Mouse (Mus musculus): ENCODE data around the gene Map4. TPM values are rescaled to one million over a fixed set of nuclear protein-coding genes. Genes with fewer than 3 reads are reported as not detected.

The Map4 gene
- polyA plus RNA-seq, 1 experiment from 2014 or later = 25.4 TPM

GRCm38 (mm10) chr9:110062405-110062804 lies 131.1 kb downstream of the Map4 start:
- no peak for TF ChIP-seq CTCF (IDR thresholded peaks at IDR 0.05; ENCODE audit: low read depth)
- TF ChIP-seq EP300 (optimal IDR thresholded peaks at IDR 0.05) = no peak
- Histone ChIP-seq H3K36me3 (ENCODE audit: control insufficient read depth, insufficient read depth, low read length) (peaks cover 2% of the 10 kb centered on the region; the same call in 1 of the 2 replicates), H3K4me3 (ENCODE audit: low read depth, low read length) (no peak overlapping the region), H3K27ac (replicated peaks) (no peak overlapping the region), H3K4me1 (replicated peaks; ENCODE audit: control insufficient read depth, insufficient read depth) (no peaks in the 10 kb centered on the region), H3K9ac (ENCODE audit: low read length) (no peak overlapping the region), H3K27me3 (ENCODE audit: control insufficient read depth, insufficient read depth, low read length) (no peaks in the 10 kb centered on the region), H3K4me2 (replicated peaks; ENCODE audit: low read depth) (no peak overlapping the region), H3K9me3 (ENCODE audit: control insufficient read depth, low read length) (no peaks in the 10 kb centered on the region)
- no peak for ATAC-seq (ENCODE audit: low FRiP score, low TSS enrichment)
- WGBS = 90% methylated on average over 7 of the region's 7 CpGs
- no peak for DNase-seq (ENCODE audit: low spot score)

GRCm38 (mm10) chr9:110062861-110063260 lies 131.6 kb downstream of the Map4 start:
- DNase-seq (ENCODE audit: low spot score) (no peak), ATAC-seq (ENCODE audit: low FRiP score, low TSS enrichment) (no peak)
- H3K36me3 ChIP-seq (ENCODE audit: control insufficient read depth, insufficient read depth, low read length) = peaks cover 2% of the 10 kb centered on the region; the same call in 1 of the 2 replicates
- TF ChIP-seq CTCF (IDR thresholded peaks at IDR 0.05; ENCODE audit: low read depth) = no peak
- TF ChIP-seq EP300 (optimal IDR thresholded peaks at IDR 0.05) = no peak
- H3K4me1 ChIP-seq (replicated peaks; ENCODE audit: control insufficient read depth, insufficient read depth) = no peaks in the 10 kb centered on the region
- H3K4me3 ChIP-seq (ENCODE audit: low read depth, low read length) = no peak overlapping the region
- 87% methylated on average over 6 of the region's 6 CpGs for WGBS
- H3K9me3 ChIP-seq (ENCODE audit: control insufficient read depth, low read length) = no peaks in the 10 kb centered on the region
- H3K27ac ChIP-seq (replicated peaks) = no peak overlapping the region
- H3K27me3 ChIP-seq (ENCODE audit: control insufficient read depth, insufficient read depth, low read length) = no peaks in the 10 kb centered on the region
- H3K4me2 ChIP-seq (replicated peaks; ENCODE audit: low read depth) = no peak overlapping the region
- no peak overlapping the region for H3K9ac ChIP-seq (ENCODE audit: low read length)

GRCm38 (mm10) chr9:110064641-110065040 lies 133.4 kb downstream of the Map4 start:
- no peak for TF ChIP-seq EP300 (optimal IDR thresholded peaks at IDR 0.05)
- TF ChIP-seq CTCF (IDR thresholded peaks at IDR 0.05; ENCODE audit: low read depth) = no peak
- no peak overlapping the region for H3K4me2 ChIP-seq (replicated peaks; ENCODE audit: low read depth)
- H3K9ac ChIP-seq (ENCODE audit: low read length) = no peak overlapping the region
- no peaks in the 10 kb centered on the region for H3K27me3 ChIP-seq (ENCODE audit: control insufficient read depth, insufficient read depth, low read length)
- no peak overlapping the region for H3K27ac ChIP-seq (replicated peaks)
- no peaks in the 10 kb centered on the region for H3K9me3 ChIP-seq (ENCODE audit: control insufficient read depth, low read length)
- ATAC-seq (ENCODE audit: low FRiP score, low TSS enrichment) (no peak), DNase-seq (ENCODE audit: low spot score) (no peak)
- H3K4me1 ChIP-seq (replicated peaks; ENCODE audit: control insufficient read depth, insufficient read depth) = no peaks in the 10 kb centered on the region
- no peak overlapping the region for H3K4me3 ChIP-seq (ENCODE audit: low read depth, low read length)
- peaks cover 11% of the 10 kb centered on the region; the same call in 1 of the 2 replicates for H3K36me3 ChIP-seq (ENCODE audit: control insufficient read depth, insufficient read depth, low read length)

GRCm38 (mm10) chr9:110068745-110069144 lies 137.5 kb downstream of the Map4 start:
- H3K9me3 ChIP-seq (ENCODE audit: control insufficient read depth, low read length) = no peaks in the 10 kb centered on the region
- peaks cover 13% of the 10 kb centered on the region for H3K36me3 ChIP-seq (ENCODE audit: control insufficient read depth, insufficient read depth, low read length)
- H3K4me2 ChIP-seq (replicated peaks; ENCODE audit: low read depth) = no peak overlapping the region
- no peak overlapping the region for H3K9ac ChIP-seq (ENCODE audit: low read length)
- no peak overlapping the region for H3K4me3 ChIP-seq (ENCODE audit: low read depth, low read length)
- WGBS = 92% methylated on average over 6 of the region's 6 CpGs
- H3K4me1 ChIP-seq (replicated peaks; ENCODE audit: control insufficient read depth, insufficient read depth) = no peaks in the 10 kb centered on the region
- ATAC-seq (ENCODE audit: low FRiP score, low TSS enrichment) = no peak
- H3K27me3 ChIP-seq (ENCODE audit: control insufficient read depth, insufficient read depth, low read length) = no peaks in the 10 kb centered on the region
- DNase-seq (ENCODE audit: low spot score) = no peak
- H3K27ac ChIP-seq (replicated peaks) = no peak overlapping the region
- TF ChIP-seq EP300 (optimal IDR thresholded peaks at IDR 0.05) = no peak
- TF ChIP-seq CTCF (IDR thresholded peaks at IDR 0.05; ENCODE audit: low read depth) = no peak

- Histone ChIP-seq H3K4me2 (replicated peaks; ENCODE audit: low read depth) (no peak overlapping the region), H3K9ac (ENCODE audit: low read length) (no peak overlapping the region), H3K9me3 (ENCODE audit: control insufficient read depth, low read length) (no peaks in the 10 kb centered on the region), H3K27ac (replicated peaks) (no peak overlapping the region), H3K36me3 (ENCODE audit: control insufficient read depth, insufficient read depth, low read length) (peaks cover 10% of the 10 kb centered on the region), H3K27me3 (ENCODE audit: control insufficient read depth, insufficient read depth, low read length) (no peaks in the 10 kb centered on the region), H3K4me3 (ENCODE audit: low read depth, low read length) (no peak overlapping the region), H3K4me1 (replicated peaks; ENCODE audit: control insufficient read depth, insufficient read depth) (no peaks in the 10 kb centered on the region)
- no peak for TF ChIP-seq CTCF (IDR thresholded peaks at IDR 0.05; ENCODE audit: low read depth)
- TF ChIP-seq EP300 (optimal IDR thresholded peaks at IDR 0.05) = no peak
- DNase-seq (ENCODE audit: low spot score) (no peak), ATAC-seq (ENCODE audit: low FRiP score, low TSS enrichment) (no peak)
- 60% methylated on average over 9 of the region's 9 CpGs for WGBS
Measured at GRCm38 (mm10) chr9:110070358-110070757, 139.1 kb downstream of the Map4 start.

- ATAC-seq (ENCODE audit: low FRiP score, low TSS enrichment) = no peak
- WGBS = 73% methylated on average over 4 of the region's 4 CpGs
Measured at GRCm38 (mm10) chr9:110071011-110071410, 139.8 kb downstream of the Map4 start.

More at GRCm38 (mm10) chr9:110071011-110071410, 139.8 kb downstream of the Map4 start:
- Histone ChIP-seq H3K9me3 (ENCODE audit: control insufficient read depth, low read length) (no peaks in the 10 kb centered on the region), H3K9ac (ENCODE audit: low read length) (no peak overlapping the region), H3K4me3 (ENCODE audit: low read depth, low read length) (no peak overlapping the region), H3K4me1 (replicated peaks; ENCODE audit: control insufficient read depth, insufficient read depth) (no peaks in the 10 kb centered on the region), H3K27ac (replicated peaks) (no peak overlapping the region), H3K4me2 (replicated peaks; ENCODE audit: low read depth) (no peak overlapping the region), H3K27me3 (ENCODE audit: control insufficient read depth, insufficient read depth, low read length) (no peaks in the 10 kb centered on the region), H3K36me3 (ENCODE audit: control insufficient read depth, insufficient read depth, low read length) (peaks cover 10% of the 10 kb centered on the region)
- TF ChIP-seq EP300 (optimal IDR thresholded peaks at IDR 0.05) (no peak), CTCF (IDR thresholded peaks at IDR 0.05; ENCODE audit: low read depth) (no peak)
- DNase-seq (ENCODE audit: low spot score) = no peak

Measured in stomach, postnatal 0 days (tissue).